Mouse (Mus musculus): ENCODE data around the gene Scgb1b7.
"Not testable (repeated sequence)": the region's sequence is repeated elsewhere in the genome, so short reads cannot be mapped to it uniquely, and the experiment has no call there.

DNA sequence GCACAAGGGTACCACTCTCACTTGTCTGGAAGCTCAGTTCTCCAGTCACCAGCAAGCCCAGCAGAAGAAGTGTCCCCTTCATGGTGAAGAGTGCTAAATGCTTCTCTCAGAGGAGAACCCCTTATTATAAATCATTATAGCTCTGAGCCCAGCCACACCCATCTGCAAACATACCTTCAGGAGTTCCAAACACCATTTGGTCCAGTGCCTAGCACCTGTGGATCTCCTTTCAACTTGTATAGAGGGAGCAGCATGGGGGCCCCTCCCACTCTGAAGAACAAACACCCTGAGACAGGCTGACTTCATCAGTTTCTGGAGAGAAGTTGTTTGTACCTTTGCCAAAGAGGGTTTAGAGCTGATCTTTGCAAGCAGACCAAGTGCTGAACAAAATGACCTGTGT is 6.8 kb upstream of the Scgb1b7 start, which contains the start of gene Scgb2b7:
- not testable (repeated sequence) for TF ChIP-seq GATA1, TAL1 (IDR thresholded peaks at IDR 0.05; ENCODE audit: low read length)
